Mouse (Mus musculus) frontal cortex, adult (tissue): ENCODE results near the gene Ap1g2.

Experiments
- ATAC-seq: cut with Nextera tagmentation; 2 replicates; pipeline ENCODE4 v1.9.2; 2017; ENCODE audit warnings: mild to moderate bottlenecking, moderate library complexity, mixed read lengths; ENCODE audit not compliant: low TSS enrichment

Gene Ap1g2

GRCm38 (mm10) chr14:55059931-55060330, 46.5 kb downstream of the Ap1g2 start:
- no peak for ATAC-seq

DNA sequence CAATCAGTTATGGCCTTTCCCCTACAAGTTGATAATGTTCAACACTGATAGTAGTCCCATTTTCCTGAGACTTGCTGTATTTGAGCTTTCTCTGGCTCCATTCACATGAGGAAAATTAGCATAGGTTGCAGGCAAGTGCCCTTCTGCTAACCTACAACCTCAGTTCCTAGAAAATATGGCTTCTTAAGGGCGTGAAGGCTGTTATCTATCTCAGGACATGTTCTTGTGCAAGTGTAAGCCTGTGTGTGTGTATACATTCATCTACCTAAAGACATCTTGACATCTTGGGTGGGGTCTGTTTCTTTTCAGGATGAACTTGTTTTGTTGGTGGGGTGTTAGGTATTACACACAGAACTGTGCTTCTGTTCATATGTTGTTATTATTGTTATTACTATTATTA, 47.4 kb downstream of the Ap1g2 start:
- ATAC-seq = no peak

DNA sequence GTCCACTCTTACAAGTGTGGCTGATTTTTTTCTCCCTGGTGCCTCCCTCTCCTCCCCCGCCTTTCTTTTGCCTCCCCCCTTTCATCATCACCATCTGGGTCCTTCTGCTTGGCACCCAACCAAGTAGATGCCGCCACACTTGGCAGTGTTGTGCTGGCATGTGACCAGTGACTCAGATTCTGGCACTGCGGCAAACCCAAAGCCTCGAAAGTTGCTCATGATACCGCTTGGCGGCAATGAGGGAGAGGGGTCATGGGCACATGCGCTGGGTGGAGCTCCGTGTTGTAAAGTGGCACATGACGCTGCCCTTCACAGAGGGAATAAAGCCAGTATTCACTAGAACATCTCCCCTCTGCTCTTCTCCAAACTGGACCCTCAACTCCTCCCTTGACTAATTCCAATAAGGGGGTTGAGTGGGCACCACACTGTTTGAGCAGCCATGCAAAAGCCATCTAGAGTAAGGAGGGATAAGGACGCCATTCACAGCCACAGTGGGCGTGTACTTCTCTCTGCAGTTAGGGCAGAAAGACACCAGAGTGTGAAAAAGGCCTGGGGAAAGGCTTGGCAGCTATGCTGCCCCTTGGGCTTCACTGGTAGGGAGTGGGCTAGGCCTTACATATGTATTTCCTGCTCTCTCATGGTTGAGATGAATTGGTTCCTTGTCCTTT, 51.1 kb downstream of the Ap1g2 start:
- peak; percentile 20 for ATAC-seq

DNA sequence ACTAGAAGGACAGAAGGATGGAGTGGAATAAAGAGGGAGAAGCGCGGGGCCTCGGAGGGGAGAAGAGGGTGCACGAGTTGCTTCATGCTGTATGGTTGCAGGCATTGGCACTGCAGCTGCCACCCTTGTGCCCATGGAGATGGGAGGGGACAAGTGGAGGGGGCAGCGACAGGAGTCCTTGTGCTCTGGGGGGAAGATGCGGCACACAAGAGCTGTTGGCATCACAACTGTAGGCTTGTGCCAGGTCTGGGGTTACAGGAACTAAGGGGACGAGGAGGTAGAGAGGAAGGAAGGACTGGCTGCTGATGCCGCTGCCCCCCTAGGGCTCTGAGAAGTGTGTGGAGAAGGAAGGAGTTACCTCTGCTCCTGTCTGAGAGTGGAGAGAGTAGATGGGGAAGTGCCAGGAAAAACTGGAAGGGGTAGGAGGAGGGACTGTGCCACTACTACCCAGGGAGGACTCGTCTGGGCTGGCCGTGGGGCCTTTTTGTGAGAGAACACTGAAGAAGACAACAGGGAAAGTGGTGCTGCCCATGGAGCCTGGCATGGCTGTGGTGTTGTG, 52.1 kb downstream of the Ap1g2 start:
- ATAC-seq = peak; percentile 35

DNA sequence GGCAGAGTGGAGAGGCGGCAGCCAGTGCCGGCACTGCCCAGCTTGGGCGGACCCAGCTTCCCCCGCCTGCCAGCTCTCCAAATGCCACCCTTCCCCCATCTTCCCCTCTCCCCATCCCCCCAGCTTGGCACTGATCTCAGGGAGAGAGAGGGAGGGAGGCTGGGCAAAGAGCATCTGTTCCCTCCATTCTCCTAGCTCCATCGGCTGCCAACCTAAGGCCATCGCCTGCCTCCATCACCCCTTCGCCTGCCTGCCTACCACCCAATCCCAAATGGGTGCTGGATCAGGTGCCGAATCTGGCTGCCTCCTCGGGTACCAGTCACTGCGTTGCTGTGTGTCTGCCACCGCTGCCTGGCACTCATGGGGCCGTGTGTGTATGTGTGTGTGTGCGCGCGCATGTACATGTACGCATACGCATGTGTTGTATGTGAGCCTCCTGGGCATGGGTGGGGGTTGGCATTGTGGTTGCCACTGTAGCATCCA, 52.6 kb downstream of the Ap1g2 start:
- ATAC-seq = peak; percentile 44

- no peak for ATAC-seq
Measured at GRCm38 (mm10) chr14:55053050-55053449, 53.3 kb downstream of the Ap1g2 start.

GRCm38 (mm10) chr14:55052496-55052895, 53.9 kb downstream of the Ap1g2 start:
- ATAC-seq = no peak
